Mouse (Mus musculus): ENCODE measurements at regions not wholly inside any gene's neighbourhood (a gene's known extent, or its start where the extent isn't known, plus 50 kb on each side); places are given as distances from the start of the nearest gene placed in this dataset.

GRCm38 (mm10) chr1:194521216-194521615 lies 96.8 kb upstream of the Plxna2 start:
- no peak overlapping the region for H3K27ac ChIP-seq (ENCODE audit: control insufficient read depth, insufficient read depth, low read depth, low read length, poor library complexity)
- 83% methylated on average over 2 of the region's 2 CpGs for WGBS
- H3K4me3 ChIP-seq (replicated peaks; ENCODE audit: control insufficient read depth, low read depth, low read length), result no peak overlapping the region
- TF ChIP-seq CTCF (IDR thresholded peaks at IDR 0.05; ENCODE audit: control insufficient read depth, insufficient read depth, low read length) (no peak), POLR2A (IDR thresholded peaks at IDR 0.05; ENCODE audit: borderline replicate concordance, control insufficient read depth, low read depth, low read length) (no peak)
- H3K4me1 ChIP-seq (ENCODE audit: control insufficient read depth, insufficient read depth, low read length), result no peaks in the 10 kb centered on the region

GRCm38 (mm10) chr1:194519509-194520220 lies 98.4 kb upstream of the Plxna2 start:
- WGBS, result 75% methylated on average over 6 of the region's 6 CpGs
- Histone ChIP-seq H3K4me1 (ENCODE audit: control insufficient read depth, insufficient read depth, low read length) (no peaks in the 10 kb centered on the region), H3K27ac (ENCODE audit: control insufficient read depth, insufficient read depth, low read depth, low read length, poor library complexity) (no peak overlapping the region), H3K4me3 (replicated peaks; ENCODE audit: control insufficient read depth, low read depth, low read length) (no peak overlapping the region)
- no peak for TF ChIP-seq CTCF (IDR thresholded peaks at IDR 0.05; ENCODE audit: control insufficient read depth, insufficient read depth, low read length)
- no peak for TF ChIP-seq POLR2A (IDR thresholded peaks at IDR 0.05; ENCODE audit: borderline replicate concordance, control insufficient read depth, low read depth, low read length)

GRCm38 (mm10) chr1:194516136-194516535 lies 101.9 kb upstream of the Plxna2 start:
- Histone ChIP-seq H3K4me3 (replicated peaks; ENCODE audit: control insufficient read depth, low read depth, low read length) (no peak overlapping the region), H3K4me1 (ENCODE audit: control insufficient read depth, insufficient read depth, low read length) (no peaks in the 10 kb centered on the region), H3K27ac (ENCODE audit: control insufficient read depth, insufficient read depth, low read depth, low read length, poor library complexity) (no peak overlapping the region)
- WGBS, result 62% methylated on average over 1 of the region's 1 CpGs
- TF ChIP-seq POLR2A (IDR thresholded peaks at IDR 0.05; ENCODE audit: borderline replicate concordance, control insufficient read depth, low read depth, low read length) (no peak), CTCF (IDR thresholded peaks at IDR 0.05; ENCODE audit: control insufficient read depth, insufficient read depth, low read length) (no peak)

- no peak overlapping the region for H3K4me3 ChIP-seq (replicated peaks; ENCODE audit: control insufficient read depth, low read depth, low read length)
- no peak overlapping the region for H3K27ac ChIP-seq (ENCODE audit: control insufficient read depth, insufficient read depth, low read depth, low read length, poor library complexity)
- WGBS, result 72% methylated on average over 1 of the region's 1 CpGs
- TF ChIP-seq CTCF (IDR thresholded peaks at IDR 0.05; ENCODE audit: control insufficient read depth, insufficient read depth, low read length) (no peak), POLR2A (IDR thresholded peaks at IDR 0.05; ENCODE audit: borderline replicate concordance, control insufficient read depth, low read depth, low read length) (no peak)
- no peaks in the 10 kb centered on the region for H3K4me1 ChIP-seq (ENCODE audit: control insufficient read depth, insufficient read depth, low read length)
These were observed 109.7 kb upstream of the Plxna2 start for GRCm38 (mm10) chr1:194508314-194508713.

GRCm38 (mm10) chr1:194505826-194506225 lies 112.2 kb upstream of the Plxna2 start:
- TF ChIP-seq CTCF (IDR thresholded peaks at IDR 0.05; ENCODE audit: control insufficient read depth, insufficient read depth, low read length), result no peak
- no peak overlapping the region for H3K27ac ChIP-seq (ENCODE audit: control insufficient read depth, insufficient read depth, low read depth, low read length, poor library complexity)
- H3K4me1 ChIP-seq (ENCODE audit: control insufficient read depth, insufficient read depth, low read length), result no peaks in the 10 kb centered on the region
- no peak overlapping the region for H3K4me3 ChIP-seq (replicated peaks; ENCODE audit: control insufficient read depth, low read depth, low read length)
- 34% methylated on average over 3 of the region's 3 CpGs for WGBS

- no peak overlapping the region for H3K4me3 ChIP-seq (replicated peaks; ENCODE audit: control insufficient read depth, low read depth, low read length)
- H3K27ac ChIP-seq (ENCODE audit: control insufficient read depth, insufficient read depth, low read depth, low read length, poor library complexity), result no peak overlapping the region
- no peak for TF ChIP-seq POLR2A (IDR thresholded peaks at IDR 0.05; ENCODE audit: borderline replicate concordance, control insufficient read depth, low read depth, low read length)
- TF ChIP-seq CTCF (IDR thresholded peaks at IDR 0.05; ENCODE audit: control insufficient read depth, insufficient read depth, low read length), result no peak
- H3K4me1 ChIP-seq (ENCODE audit: control insufficient read depth, insufficient read depth, low read length), result no peaks in the 10 kb centered on the region
These were observed 113.8 kb upstream of the Plxna2 start for GRCm38 (mm10) chr1:194504207-194504606.

GRCm38 (mm10) chr1:194503517-194503916 lies 114.5 kb upstream of the Plxna2 start:
- WGBS, result 70% methylated on average over 3 of the region's 3 CpGs
- no peak for TF ChIP-seq POLR2A (IDR thresholded peaks at IDR 0.05; ENCODE audit: borderline replicate concordance, control insufficient read depth, low read depth, low read length)
- no peak for TF ChIP-seq CTCF (IDR thresholded peaks at IDR 0.05; ENCODE audit: control insufficient read depth, insufficient read depth, low read length)
- H3K27ac ChIP-seq (ENCODE audit: control insufficient read depth, insufficient read depth, low read depth, low read length, poor library complexity), result no peak overlapping the region
- H3K4me1 ChIP-seq (ENCODE audit: control insufficient read depth, insufficient read depth, low read length), result no peaks in the 10 kb centered on the region
- no peak overlapping the region for H3K4me3 ChIP-seq (replicated peaks; ENCODE audit: control insufficient read depth, low read depth, low read length)

GRCm38 (mm10) chr1:194496424-194496823 lies 121.6 kb upstream of the Plxna2 start:
- Histone ChIP-seq H3K27ac (ENCODE audit: control insufficient read depth, insufficient read depth, low read depth, low read length, poor library complexity) (no peak overlapping the region), H3K4me1 (ENCODE audit: control insufficient read depth, insufficient read depth, low read length) (no peaks in the 10 kb centered on the region), H3K4me3 (replicated peaks; ENCODE audit: control insufficient read depth, low read depth, low read length) (no peak overlapping the region)
- 76% methylated on average over 2 of the region's 2 CpGs for WGBS
- TF ChIP-seq POLR2A (IDR thresholded peaks at IDR 0.05; ENCODE audit: borderline replicate concordance, control insufficient read depth, low read depth, low read length) (no peak), CTCF (IDR thresholded peaks at IDR 0.05; ENCODE audit: control insufficient read depth, insufficient read depth, low read length) (no peak)

GRCm38 (mm10) chr1:194491111-194491510 lies 126.9 kb upstream of the Plxna2 start:
- Histone ChIP-seq H3K4me3 (replicated peaks; ENCODE audit: control insufficient read depth, low read depth, low read length) (no peak overlapping the region), H3K27ac (ENCODE audit: control insufficient read depth, insufficient read depth, low read depth, low read length, poor library complexity) (no peak overlapping the region), H3K4me1 (ENCODE audit: control insufficient read depth, insufficient read depth, low read length) (no peaks in the 10 kb centered on the region)
- no peak for TF ChIP-seq POLR2A (IDR thresholded peaks at IDR 0.05; ENCODE audit: borderline replicate concordance, control insufficient read depth, low read depth, low read length)
- no peak for TF ChIP-seq CTCF (IDR thresholded peaks at IDR 0.05; ENCODE audit: control insufficient read depth, insufficient read depth, low read length)
